Mouse (Mus musculus): ENCODE measurements around the gene Akt1s1.

DNA sequence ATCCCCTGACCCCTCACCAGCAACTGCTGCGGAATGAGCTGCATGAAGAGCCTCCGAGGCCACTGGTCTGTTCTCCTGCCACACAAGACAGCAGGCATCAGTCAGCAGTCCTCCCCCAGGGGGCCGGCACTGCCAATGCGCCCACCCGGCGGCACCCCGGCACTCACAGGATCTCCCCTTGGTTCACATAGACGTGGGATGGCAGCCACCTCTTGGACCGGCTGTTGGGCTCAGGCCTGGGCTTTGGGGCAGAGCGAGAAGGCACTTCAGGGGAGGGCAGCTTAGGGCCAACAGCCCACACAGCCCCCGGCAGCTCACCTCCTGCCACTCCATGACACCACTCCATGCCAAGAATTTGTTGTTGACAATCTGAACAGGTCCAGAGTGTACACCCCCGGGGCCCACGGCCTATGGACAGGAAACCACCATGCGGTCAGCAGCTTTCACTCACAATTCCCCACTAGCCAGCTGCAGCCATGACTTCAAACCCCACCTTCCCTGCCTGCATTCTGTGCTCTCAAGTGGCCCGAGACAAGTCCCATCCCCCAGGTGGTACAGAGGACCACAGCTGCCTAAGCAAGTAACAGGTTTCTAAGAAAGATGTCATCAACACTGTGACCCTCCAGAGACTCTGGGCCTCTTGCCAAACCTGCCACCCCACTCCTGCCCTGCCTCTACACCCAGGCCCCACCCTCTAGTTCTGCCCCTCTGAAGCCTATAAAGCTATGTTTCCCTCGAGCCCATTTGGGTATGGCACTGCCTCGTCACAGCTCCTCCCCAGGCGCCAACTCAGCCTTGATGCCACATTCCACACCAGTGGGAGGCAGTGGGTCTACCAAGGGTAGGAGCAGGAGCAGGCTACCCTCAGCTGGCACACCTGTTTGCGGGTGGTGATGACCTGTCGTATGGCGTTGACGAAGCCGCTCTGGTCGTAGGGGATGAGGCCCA is 16.1 kb downstream of the Akt1s1 start:
- TF ChIP-seq EP300 (IDR thresholded peaks at IDR 0.05; ENCODE audit: low read depth) (no peak), CTCF (IDR thresholded peaks at IDR 0.05; ENCODE audit: low read depth) (no peak)

Data from liver, embryonic 14.5 days (tissue).